Comparison of ENCODE assay signal across 8 mouse cellular contexts in genomic region chr7:12927693-12928589, GRCm38 (mm10). TPM values are rescaled to one million over a fixed set of nuclear protein-coding genes. Genes with fewer than 3 reads are reported as not detected.
DNase-seq lines count a peak whose midpoint lies in the region; ATAC-seq and TF ChIP-seq lines count a peak whose summit lies in the region.

No protein-coding gene starts in this region.

- no peak overlapping the region for H3K27ac ChIP-seq in heart, embryonic 16.5 days (ENCODE audit: low read length)
- no peak overlapping the region for H3K27ac ChIP-seq in limb, embryonic 13.5 days
- H3K27ac ChIP-seq in midbrain, embryonic 13.5 days: no peak overlapping the region

- H3K4me3 ChIP-seq in erythroblast, embryonic 14.5 days (replicated peaks): peak overlapping the region; percentile 23
- H3K4me3 ChIP-seq in C2C12 (ENCODE audit: insufficient read depth, poor library complexity, severe bottlenecking): no peak overlapping the region
- H3K4me3 ChIP-seq in heart, embryonic 16.5 days (ENCODE audit: low read length): peak overlapping the region; percentile 51
- H3K4me3 ChIP-seq in limb, embryonic 13.5 days: peak overlapping the region; percentile 41
- peak overlapping the region; percentile 24 for H3K4me3 ChIP-seq in midbrain, embryonic 13.5 days (replicated peaks)

- H3K9ac ChIP-seq in heart, embryonic 16.5 days (ENCODE audit: low read length): peak overlapping the region; percentile 74
- H3K9ac ChIP-seq in limb, embryonic 13.5 days: peak overlapping the region; percentile 65
- peak overlapping the region; percentile 51; the same call in 1 of the 2 replicates for H3K9ac ChIP-seq in midbrain, embryonic 13.5 days (replicated peaks)

- WGBS in heart, embryonic 16.5 days: 6% methylated on average over 65 of the region's 65 CpGs
- WGBS in limb, embryonic 13.5 days: 2% methylated on average over 64 of the region's 65 CpGs
- 4% methylated on average over 65 of the region's 65 CpGs for WGBS in midbrain, embryonic 13.5 days

- peaks cover 14% of the 10 kb centered on the region for H3K27me3 ChIP-seq in erythroblast, embryonic 14.5 days (ENCODE audit: control insufficient read depth)
- H3K27me3 ChIP-seq in C2C12 (ENCODE audit: control insufficient read depth, insufficient read depth, insufficient read length): no peaks in the 10 kb centered on the region
- H3K27me3 ChIP-seq in heart, embryonic 16.5 days (ENCODE audit: control insufficient read depth, insufficient read depth, low read length): no peaks in the 10 kb centered on the region
- H3K27me3 ChIP-seq in limb, embryonic 13.5 days: peaks cover 52% of the 10 kb centered on the region
- peaks cover 33% of the 10 kb centered on the region for H3K27me3 ChIP-seq in midbrain, embryonic 13.5 days

- peak overlapping the region; percentile 93 for H3K4me2 ChIP-seq in heart, embryonic 16.5 days (ENCODE audit: low read depth, low read length)
- H3K4me2 ChIP-seq in limb, embryonic 13.5 days (replicated peaks): peak overlapping the region; percentile 64
- H3K4me2 ChIP-seq in midbrain, embryonic 13.5 days (replicated peaks): peak overlapping the region; percentile 42

- no peak overlapping the region for H3ac ChIP-seq in C2C12 (ENCODE audit: control insufficient read depth, insufficient read length, low read depth)

- peaks cover 62% of the 10 kb centered on the region for H3K36me3 ChIP-seq in erythroblast, embryonic 14.5 days (ENCODE audit: control insufficient read depth)
- H3K36me3 ChIP-seq in C2C12 (ENCODE audit: control insufficient read depth, insufficient read depth): peaks cover 40% of the 10 kb centered on the region
- H3K36me3 ChIP-seq in heart, embryonic 16.5 days (ENCODE audit: control insufficient read depth, insufficient read depth): peaks cover 41% of the 10 kb centered on the region
- peaks cover 44% of the 10 kb centered on the region for H3K36me3 ChIP-seq in limb, embryonic 13.5 days
- peaks cover 49% of the 10 kb centered on the region for H3K36me3 ChIP-seq in midbrain, embryonic 13.5 days

- DNase-seq in cerebellum, postnatal 36 days: peak; percentile 68 to 78
- peak; percentile 5 to 8 for DNase-seq in urinary bladder, postnatal 36 days (ENCODE audit: low spot score in 2 of 2)

- H3K4me1 ChIP-seq in erythroblast, embryonic 14.5 days (ENCODE audit: control insufficient read depth): peaks cover 33% of the 10 kb centered on the region
- peaks cover 12% of the 10 kb centered on the region for H3K4me1 ChIP-seq in heart, embryonic 16.5 days (ENCODE audit: control insufficient read depth, insufficient read depth, low read length)
- H3K4me1 ChIP-seq in limb, embryonic 13.5 days: peaks cover 21% of the 10 kb centered on the region
- peaks cover 19% of the 10 kb centered on the region for H3K4me1 ChIP-seq in midbrain, embryonic 13.5 days (replicated peaks)

- H3K9me3 ChIP-seq in erythroblast, embryonic 14.5 days (ENCODE audit: control insufficient read depth, low read length): no peaks in the 10 kb centered on the region
- H3K9me3 ChIP-seq in heart, embryonic 16.5 days (replicated peaks; ENCODE audit: control insufficient read depth, low read length): no peaks in the 10 kb centered on the region
- H3K9me3 ChIP-seq in limb, embryonic 13.5 days: no peaks in the 10 kb centered on the region
- no peaks in the 10 kb centered on the region for H3K9me3 ChIP-seq in midbrain, embryonic 13.5 days

- no peak for ATAC-seq in erythroblast, adult 5-6 weeks (replicated peaks; ENCODE audit: low FRiP score, poor library complexity, severe bottlenecking)
- ATAC-seq in heart, embryonic 16.5 days (replicated peaks; ENCODE audit: extremely low read depth, insufficient read depth, low FRiP score): peak; percentile 67
- peak; percentile 31; the same call in 1 of the 2 replicates for ATAC-seq in limb, embryonic 13.5 days (ENCODE audit: low FRiP score, low read depth)
- ATAC-seq in midbrain, embryonic 13.5 days: peak; percentile 62; the same call in 1 of the 2 replicates

- peaks cover 23% of the 10 kb centered on the region for H3K79me3 ChIP-seq in C2C12 (ENCODE audit: low read depth)

- no peak for TF ChIP-seq CTCF in C2C12 (IDR thresholded peaks at IDR 0.05; ENCODE audit: control insufficient read depth, insufficient read depth, insufficient read length)

- peaks cover 25% of the 10 kb centered on the region for H3K79me2 ChIP-seq in C2C12 (ENCODE audit: control insufficient read depth, insufficient read depth)

TF ChIP-seq in C2C12, 6 proteins besides CTCF, POLR2A, EP300 and RAD21:
- no peak for TF ChIP-seq MYOD1 (IDR thresholded peaks at IDR 0.05; ENCODE audit: control insufficient read depth, insufficient read length, low read depth)
- peak; percentile 92 for TF ChIP-seq MYOG (IDR thresholded peaks at IDR 0.05; ENCODE audit: control insufficient read depth, extremely low read depth, insufficient read length)
TF ChIP-seq in C2C12: peak in this region for 1.

RNA-seq across cellular contexts. Expression of gene Rnf225, which starts 0.7 kb away (rescaled TPM):
- polyA plus RNA-seq in erythroblast, embryonic 14.5 days (2012): 0.11 and 0.14 TPM in 2 replicates
- total RNA-seq in erythroblast, adult 5-6 weeks (2015; ENCODE audit: low replicate concordance): not detected in 2 replicates
- total RNA-seq in erythroblast, adult 5-6 weeks (2017; ENCODE audit: low replicate concordance): not detected in 2 replicates
- 1.6 TPM for polyA plus RNA-seq in C2C12 (2012; fragmentation: generic; extraction: Trizol)
- 0.47 and 0.74 TPM in 2 replicates for polyA plus RNA-seq in heart, embryonic 16.5 days (2015; fragmentation: Nextera tagmentation; extraction: Ambion mirVana)
- polyA plus RNA-seq in limb, embryonic 13.5 days (2015; fragmentation: Nextera tagmentation; extraction: Ambion mirVana): 0.42 and 0.64 TPM in 2 replicates
- polyA plus RNA-seq in midbrain, embryonic 13.5 days (2015; fragmentation: Nextera tagmentation; extraction: Ambion mirVana): 0.69 and 1.1 TPM in 2 replicates

RNA-seq across cellular contexts. Expression of gene Rps5, which starts 5.9 kb away (rescaled TPM):
- polyA plus RNA-seq in erythroblast, embryonic 14.5 days (2012): 328 and 368 TPM in 2 replicates
- total RNA-seq in erythroblast, adult 5-6 weeks (2015; ENCODE audit: low replicate concordance): 474 and 662 TPM in 2 replicates
- total RNA-seq in erythroblast, adult 5-6 weeks (2017; ENCODE audit: low replicate concordance): 156 and 203 TPM in 2 replicates
- polyA plus RNA-seq in C2C12 (2012; fragmentation: generic; extraction: Trizol): 3,397 TPM
- polyA plus RNA-seq in heart, embryonic 16.5 days (2015; fragmentation: Nextera tagmentation; extraction: Ambion mirVana): 521 and 529 TPM in 2 replicates
- 1,044 and 1,066 TPM in 2 replicates for polyA plus RNA-seq in limb, embryonic 13.5 days (2015; fragmentation: Nextera tagmentation; extraction: Ambion mirVana)
- polyA plus RNA-seq in midbrain, embryonic 13.5 days (2015; fragmentation: Nextera tagmentation; extraction: Ambion mirVana): 680 and 686 TPM in 2 replicates

RNA-seq across cellular contexts. Expression of gene Zscan22, which starts 30.3 kb away (rescaled TPM):
- 0.04 TPM in 2 replicates for polyA plus RNA-seq in erythroblast, embryonic 14.5 days (2012)
- 5.4 and 6.9 TPM in 2 replicates for total RNA-seq in erythroblast, adult 5-6 weeks (2015; ENCODE audit: low replicate concordance)
- 1.0 and 1.1 TPM in 2 replicates for total RNA-seq in erythroblast, adult 5-6 weeks (2017; ENCODE audit: low replicate concordance)
- 5.1 TPM for polyA plus RNA-seq in C2C12 (2012; fragmentation: generic; extraction: Trizol)
- polyA plus RNA-seq in heart, embryonic 16.5 days (2015; fragmentation: Nextera tagmentation; extraction: Ambion mirVana): 9.9 and 10.8 TPM in 2 replicates
- polyA plus RNA-seq in limb, embryonic 13.5 days (2015; fragmentation: Nextera tagmentation; extraction: Ambion mirVana): 15.8 and 20.9 TPM in 2 replicates
- 10.4 and 10.5 TPM in 2 replicates for polyA plus RNA-seq in midbrain, embryonic 13.5 days (2015; fragmentation: Nextera tagmentation; extraction: Ambion mirVana)

RNA-seq across cellular contexts. Expression of gene Zfp324, which starts 37.7 kb away (rescaled TPM):
- polyA plus RNA-seq in erythroblast, embryonic 14.5 days (2012): 0.27 and 0.38 TPM in 2 replicates
- total RNA-seq in erythroblast, adult 5-6 weeks (2015; ENCODE audit: low replicate concordance): 2.1 and 2.3 TPM in 2 replicates
- 2.1 and 2.5 TPM in 2 replicates for total RNA-seq in erythroblast, adult 5-6 weeks (2017; ENCODE audit: low replicate concordance)
- 4.6 TPM for polyA plus RNA-seq in C2C12 (2012; fragmentation: generic; extraction: Trizol)
- 6.5 and 6.7 TPM in 2 replicates for polyA plus RNA-seq in heart, embryonic 16.5 days (2015; fragmentation: Nextera tagmentation; extraction: Ambion mirVana)
- polyA plus RNA-seq in limb, embryonic 13.5 days (2015; fragmentation: Nextera tagmentation; extraction: Ambion mirVana): 12.6 and 13.6 TPM in 2 replicates
- 13.7 and 15.4 TPM in 2 replicates for polyA plus RNA-seq in midbrain, embryonic 13.5 days (2015; fragmentation: Nextera tagmentation; extraction: Ambion mirVana)

RNA-seq across cellular contexts. Expression of gene Zfp128, which starts 47.0 kb away (rescaled TPM):
- polyA plus RNA-seq in erythroblast, embryonic 14.5 days (2012): 0.02 TPM in 1 of 2 replicates, not detected in the other
- total RNA-seq in erythroblast, adult 5-6 weeks (2015; ENCODE audit: low replicate concordance): 0.38 and 0.63 TPM in 2 replicates
- total RNA-seq in erythroblast, adult 5-6 weeks (2017; ENCODE audit: low replicate concordance): 0.28 and 0.68 TPM in 2 replicates
- 0.92 TPM for polyA plus RNA-seq in C2C12 (2012; fragmentation: generic; extraction: Trizol)
- polyA plus RNA-seq in heart, embryonic 16.5 days (2015; fragmentation: Nextera tagmentation; extraction: Ambion mirVana): 2.7 and 3.2 TPM in 2 replicates
- polyA plus RNA-seq in limb, embryonic 13.5 days (2015; fragmentation: Nextera tagmentation; extraction: Ambion mirVana): 6.4 and 7.3 TPM in 2 replicates
- 7.4 and 7.6 TPM in 2 replicates for polyA plus RNA-seq in midbrain, embryonic 13.5 days (2015; fragmentation: Nextera tagmentation; extraction: Ambion mirVana)

Comparison
In these comparisons a context has a peak if more than half of its experiments do, and no peak if none do; other contexts are left out.
1. H3K4me2 ChIP-seq: peak in every context shown above with its lines; median percentile 93 in heart, embryonic 16.5 days; 64 in limb, embryonic 13.5 days; 42 in midbrain, embryonic 13.5 days.